Mouse (Mus musculus) myocyte (in vitro differentiated cells): Measurements from ENCODE around the gene Prr14l.

ENCODE experiments used
- CEBPB ChIP-seq: IDR thresholded peaks from 2 replicates; pipeline ENCODE4 v1.6.1; 2011; ENCODE audit warnings: mild to moderate bottlenecking, moderate library complexity; ENCODE audit not compliant: poor library complexity, insufficient read depth, severe bottlenecking
- E2F4 ChIP-seq: IDR thresholded peaks from one replicate; pipeline ENCODE4 v1.6.1; 2011; ENCODE audit warnings: mild to moderate bottlenecking, control low read depth, moderate library complexity; ENCODE audit not compliant: insufficient read depth
- MAX ChIP-seq: IDR thresholded peaks from one replicate; pipeline ENCODE4 v1.6.1; 2011; ENCODE audit warnings: low read depth, mild to moderate bottlenecking, control low read depth
- POLR2A ChIP-seq: IDR thresholded peaks from one replicate; pipeline ENCODE4 v1.6.1; 2011; ENCODE audit warnings: low read depth, mild to moderate bottlenecking, control low read depth, moderate library complexity; ENCODE audit not compliant: insufficient read length
- POLR2AphosphoS2 ChIP-seq: IDR thresholded peaks from one replicate; pipeline ENCODE4 v1.6.1; 2011; ENCODE audit warnings: low read depth, control low read depth; ENCODE audit not compliant: insufficient read length
- REST ChIP-seq: IDR thresholded peaks from one replicate; pipeline ENCODE4 v1.6.1; 2011; ENCODE audit warnings: mild to moderate bottlenecking, control low read depth, moderate library complexity; ENCODE audit not compliant: insufficient read depth, insufficient read length
- TCF12 ChIP-seq: IDR thresholded peaks from one replicate; pipeline ENCODE4 v1.6.1; 2011; ENCODE audit warnings: mild to moderate bottlenecking, control low read depth; ENCODE audit not compliant: poor library complexity, insufficient read depth, severe bottlenecking
- USF1 ChIP-seq: IDR thresholded peaks from one replicate; pipeline ENCODE4 v1.6.1; 2011; ENCODE audit warnings: low read depth, mild to moderate bottlenecking, control low read depth, moderate library complexity

DNA sequence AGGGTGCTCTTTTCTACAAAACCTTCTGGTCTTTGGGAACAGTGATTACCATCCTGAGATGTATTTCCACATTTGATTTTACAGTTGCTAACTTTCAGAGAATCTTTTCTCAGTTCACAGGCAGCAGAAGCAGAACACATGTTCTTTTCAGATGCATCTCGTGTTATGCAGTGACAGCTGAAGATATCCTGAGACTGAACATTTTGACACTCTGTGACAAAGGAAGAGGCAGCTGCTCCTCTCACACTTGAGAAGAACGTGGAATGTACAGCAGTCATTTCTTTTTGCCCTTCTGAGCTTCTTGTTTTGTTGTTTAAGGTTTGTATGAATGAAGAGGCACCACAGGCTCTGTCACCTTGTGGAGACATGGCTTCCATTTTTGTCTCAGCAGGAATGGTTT is 24.0 kb downstream of the Prr14l start:
- TF ChIP-seq POLR2A (no peak), REST (no peak), MAX (no peak), TCF12 (no peak), POLR2AphosphoS2 (no peak), USF1 (no peak), E2F4 (no peak), CEBPB (no peak)
